Mouse (Mus musculus) myocyte (in vitro differentiated cells): ENCODE measurements at regions not wholly inside any gene's neighbourhood (a gene's known extent, or its start where the extent isn't known, plus 50 kb on each side); places are given as distances from the start of the nearest gene placed in this dataset.

Experiments used
- E2F4 ChIP-seq: IDR thresholded peaks from one replicate; pipeline ENCODE4 v1.6.1; 2011; ENCODE audit warnings: mild to moderate bottlenecking, control low read depth, moderate library complexity; ENCODE audit not compliant: insufficient read depth
- MAX ChIP-seq: IDR thresholded peaks from one replicate; pipeline ENCODE4 v1.6.1; 2011; ENCODE audit warnings: low read depth, mild to moderate bottlenecking, control low read depth
- POLR2A ChIP-seq: IDR thresholded peaks from one replicate; pipeline ENCODE4 v1.6.1; 2011; ENCODE audit warnings: low read depth, mild to moderate bottlenecking, control low read depth, moderate library complexity; ENCODE audit not compliant: insufficient read length
- REST ChIP-seq: IDR thresholded peaks from one replicate; pipeline ENCODE4 v1.6.1; 2011; ENCODE audit warnings: mild to moderate bottlenecking, control low read depth, moderate library complexity; ENCODE audit not compliant: insufficient read depth, insufficient read length
- USF1 ChIP-seq: IDR thresholded peaks from one replicate; pipeline ENCODE4 v1.6.1; 2011; ENCODE audit warnings: low read depth, mild to moderate bottlenecking, control low read depth, moderate library complexity

- TF ChIP-seq USF1: peak; percentile 4
- peak; percentile 75 for TF ChIP-seq POLR2A
- TF ChIP-seq MAX: no peak
- no peak for TF ChIP-seq REST
- no peak for TF ChIP-seq E2F4
Measured at GRCm38 (mm10) chr17:63661584-63661983, 161.8 kb upstream of the Fbxl17 start.
